Mouse (Mus musculus) intestine, postnatal 0 days (tissue): Measurements from ENCODE around the gene Gcm1. TPM values are rescaled to one million over a fixed set of nuclear protein-coding genes. Genes with fewer than 3 reads are reported as not detected.
"Not testable (repeated sequence)": the region's sequence is repeated elsewhere in the genome, so short reads cannot be mapped to it uniquely, and the experiment has no call there.

ENCODE experiments used
- ATAC-seq: fragments of 200-750 bp; cut with Nextera tagmentation; 2 replicates; pipeline ENCODE4 v1.8.0; 2017; ENCODE audit warnings: mild to moderate bottlenecking, moderate TSS enrichment, moderate library complexity
- H3K27ac ChIP-seq: fragments of 300-500 bp; sonication (generic); 2 replicates; pipeline ENCODE4 v1.5.1; 2014; ENCODE audit warnings: mild to moderate bottlenecking, low read depth, low read length, moderate library complexity
- H3K27me3 ChIP-seq: fragments of 300-500 bp; sonication (generic); replicated peaks from 2 replicates; pipeline ENCODE4 v1.6.1; 2014; ENCODE audit warnings: low read length, mixed read lengths; ENCODE audit not compliant: control insufficient read depth, insufficient read depth
- H3K36me3 ChIP-seq: fragments of 300-500 bp; sonication (generic); 2 replicates; pipeline ENCODE4 v1.6.1; 2014; ENCODE audit warnings: mild to moderate bottlenecking, moderate library complexity; ENCODE audit not compliant: control insufficient read depth, insufficient read depth
- H3K4me1 ChIP-seq: fragments of 300-500 bp; sonication (generic); replicated peaks from 2 replicates; pipeline ENCODE4 v1.6.1; 2014; ENCODE audit warnings: antibody characterized with exemption, low read length, mixed read lengths; ENCODE audit not compliant: control insufficient read depth, insufficient read depth
- H3K4me2 ChIP-seq: fragments of 300-500 bp; sonication (generic); replicated peaks from 2 replicates; pipeline ENCODE4 v1.6.1; 2014; ENCODE audit warnings: low read depth, mild to moderate bottlenecking, moderate library complexity
- H3K4me3 ChIP-seq: fragments of 300-500 bp; sonication (generic); 2 replicates; pipeline ENCODE4 v1.5.1; 2014; ENCODE audit warnings: low read depth, low read length
- H3K9ac ChIP-seq: fragments of 300-500 bp; sonication (generic); 2 replicates; pipeline ENCODE4 v1.6.1; 2014; ENCODE audit warnings: mild to moderate bottlenecking, low read depth, low read length
- H3K9me3 ChIP-seq: fragments of 300-500 bp; sonication (generic); 2 replicates; pipeline ENCODE4 v1.6.1; 2016; ENCODE audit warnings: mixed run types; ENCODE audit not compliant: control insufficient read depth
- CTCF ChIP-seq: sonication (generic); IDR thresholded peaks from 2 replicates; pipeline ENCODE4 v1.5.1; 2016; ENCODE audit warnings: low read depth, mild to moderate bottlenecking, control low read depth, antibody characterized with exemption, moderate library complexity
- WGBS: fragments of 180-500 bp; shearing (Covaris S2); extraction: QIAGEN DNeasy Blood & Tissue Kit; methylation state at CpG from one replicate; pipeline ENCODE4 v1.1.7; 2014; 5-methylcytosine and 5-hydroxymethylcytosine counted together
- polyA plus RNA-seq: library from polyadenylated mRNA; unstranded; fragments of >200 nt; fragmentation: Nextera tagmentation; extraction: Ambion mirVana; gene quantifications from 2 replicates; pipeline ENCODE4 v1.2.1, GENCODE M21; 2015

Gene Gcm1
- polyA plus RNA-seq, 1 experiment from 2014 or later = not detected

DNA sequence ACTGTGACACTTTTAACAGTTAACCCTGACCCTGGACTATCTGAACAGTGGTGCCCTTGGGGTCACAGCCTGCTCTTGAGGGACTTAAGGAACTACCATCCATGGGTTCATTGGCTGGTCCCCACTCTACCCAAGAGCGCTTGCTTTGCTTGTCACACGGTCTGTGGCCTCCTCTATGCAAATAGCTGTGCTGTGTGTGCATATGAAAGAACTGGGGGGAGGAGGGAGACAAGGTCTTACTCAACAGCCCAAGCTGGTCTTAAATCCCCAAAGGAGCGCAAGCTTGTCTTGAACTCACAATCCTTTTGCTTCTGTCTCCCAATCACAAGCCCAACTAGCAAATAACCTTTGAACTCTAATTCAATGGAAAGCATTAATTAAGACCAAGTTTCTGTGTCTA lies 2.6 kb downstream of the Gcm1 start:
- ATAC-seq = no peak
- H3K4me1 ChIP-seq = no peaks in the 10 kb centered on the region
- no peaks in the 10 kb centered on the region for H3K27me3 ChIP-seq
- no peak overlapping the region for H3K4me3 ChIP-seq
- no peaks in the 10 kb centered on the region for H3K9me3 ChIP-seq
- H3K4me2 ChIP-seq = no peak overlapping the region
- no peak overlapping the region for H3K27ac ChIP-seq
- no peak overlapping the region for H3K9ac ChIP-seq
- no peak for TF ChIP-seq CTCF
- WGBS = 84% methylated on average over 3 of the region's 3 CpGs
- no peaks in the 10 kb centered on the region for H3K36me3 ChIP-seq

DNA sequence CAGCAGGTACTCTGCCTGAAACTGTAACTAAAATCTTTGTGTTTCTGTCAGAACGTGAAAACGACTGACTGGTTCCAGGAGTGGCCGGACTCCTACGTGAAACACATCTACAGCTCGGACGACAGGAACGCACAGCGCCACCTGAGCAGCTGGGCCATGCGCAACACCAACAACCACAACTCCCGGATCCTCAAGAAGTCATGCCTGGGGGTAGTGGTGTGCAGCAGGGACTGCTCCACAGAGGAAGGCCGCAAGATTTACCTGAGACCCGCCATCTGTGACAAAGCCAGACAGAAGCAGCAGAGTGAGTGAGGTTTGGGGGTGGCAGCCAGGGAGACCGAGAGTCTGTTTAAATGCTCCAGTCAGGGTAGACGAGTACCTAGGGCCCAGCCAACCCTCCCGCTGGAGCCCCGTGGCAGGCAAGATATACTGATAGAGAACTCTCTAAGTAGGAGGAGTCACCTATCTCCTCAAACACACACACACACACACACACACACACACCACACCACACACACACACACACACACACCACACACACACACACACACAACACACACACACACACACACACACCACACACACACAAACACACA lies 7.9 kb downstream of the Gcm1 start:
- no peaks in the 10 kb centered on the region for H3K9me3 ChIP-seq
- H3K4me1 ChIP-seq = 0 out of 2 replicates have a peak, but pooled peaks cover 3% of the 10 kb centered on the region
- H3K27me3 ChIP-seq = no peaks in the 10 kb centered on the region
- 82% methylated on average over 13 of the region's 16 CpGs for WGBS
- H3K27ac ChIP-seq = no peak overlapping the region
- TF ChIP-seq CTCF = no peak
- no peaks in the 10 kb centered on the region for H3K36me3 ChIP-seq
- no peak overlapping the region for H3K9ac ChIP-seq
- ATAC-seq = no peak
- no peak overlapping the region for H3K4me2 ChIP-seq
- H3K4me3 ChIP-seq = no peak overlapping the region

GRCm38 (mm10) chr9:78062392-78062791 lies 10.7 kb downstream of the Gcm1 start:
- WGBS = 87% methylated on average over 9 of the region's 9 CpGs
- H3K4me1 ChIP-seq = 0 out of 2 replicates have a peak, but pooled peaks cover 3% of the 10 kb centered on the region
- no peak overlapping the region for H3K4me3 ChIP-seq
- no peak overlapping the region for H3K9ac ChIP-seq
- no peak overlapping the region for H3K4me2 ChIP-seq
- no peaks in the 10 kb centered on the region for H3K9me3 ChIP-seq
- H3K27ac ChIP-seq = no peak overlapping the region
- no peaks in the 10 kb centered on the region for H3K36me3 ChIP-seq
- H3K27me3 ChIP-seq = no peaks in the 10 kb centered on the region
- no peak for ATAC-seq
- no peak for TF ChIP-seq CTCF

GRCm38 (mm10) chr9:78064121-78064520 lies 12.4 kb downstream of the Gcm1 start:
- no peak for ATAC-seq
- Histone ChIP-seq H3K27me3 (no peaks in the 10 kb centered on the region), H3K36me3 (no peaks in the 10 kb centered on the region), H3K27ac (no peak overlapping the region), H3K4me3 (no peak overlapping the region), H3K9ac (no peak overlapping the region), H3K4me2 (no peak overlapping the region), H3K4me1 (0 out of 2 replicates have a peak, but pooled peaks cover 3% of the 10 kb centered on the region), H3K9me3 (no peaks in the 10 kb centered on the region)
- no peak for TF ChIP-seq CTCF
- 29% methylated on average over 10 of the region's 10 CpGs for WGBS

GRCm38 (mm10) chr9:78070496-78070895 lies 18.8 kb downstream of the Gcm1 start:
- no peak for TF ChIP-seq CTCF
- no peak overlapping the region for H3K27ac ChIP-seq
- H3K27me3 ChIP-seq = no peaks in the 10 kb centered on the region
- H3K4me2 ChIP-seq = no peak overlapping the region
- H3K36me3 ChIP-seq = no peaks in the 10 kb centered on the region
- WGBS = 71% methylated on average over 5 of the region's 5 CpGs
- H3K9ac ChIP-seq = no peak overlapping the region
- no peaks in the 10 kb centered on the region for H3K4me1 ChIP-seq
- ATAC-seq = no peak
- no peak overlapping the region for H3K4me3 ChIP-seq
- no peaks in the 10 kb centered on the region for H3K9me3 ChIP-seq

DNA sequence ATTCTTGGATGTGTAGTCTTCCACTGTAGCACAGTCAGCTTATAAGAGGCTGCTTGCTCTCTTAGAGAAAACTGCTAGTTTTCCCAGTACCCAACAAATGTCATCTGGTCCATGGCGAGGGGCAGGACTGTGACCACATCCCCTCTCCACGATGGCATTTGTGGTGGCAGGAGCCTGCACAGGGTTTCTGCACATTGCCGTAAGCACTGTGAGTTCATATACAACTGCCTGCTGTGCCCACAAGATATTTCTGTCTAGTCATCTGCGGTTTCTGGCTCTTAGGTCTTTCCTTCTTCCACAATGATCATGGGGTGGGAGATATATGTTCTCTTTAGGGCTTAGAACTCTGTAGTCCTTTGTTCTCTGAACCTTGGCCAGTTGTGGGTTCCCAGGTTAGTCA lies 19.9 kb downstream of the Gcm1 start:
- no peak for ATAC-seq
- H3K27ac ChIP-seq = no peak overlapping the region
- H3K9ac ChIP-seq = no peak overlapping the region
- no peaks in the 10 kb centered on the region for H3K27me3 ChIP-seq
- TF ChIP-seq CTCF = no peak
- no peak overlapping the region for H3K4me3 ChIP-seq
- H3K4me1 ChIP-seq = no peaks in the 10 kb centered on the region
- WGBS = 91% methylated on average over 4 of the region's 4 CpGs
- H3K4me2 ChIP-seq = no peak overlapping the region
- H3K9me3 ChIP-seq = no peaks in the 10 kb centered on the region
- H3K36me3 ChIP-seq = no peaks in the 10 kb centered on the region; the same call in 1 of the 2 replicates

DNA sequence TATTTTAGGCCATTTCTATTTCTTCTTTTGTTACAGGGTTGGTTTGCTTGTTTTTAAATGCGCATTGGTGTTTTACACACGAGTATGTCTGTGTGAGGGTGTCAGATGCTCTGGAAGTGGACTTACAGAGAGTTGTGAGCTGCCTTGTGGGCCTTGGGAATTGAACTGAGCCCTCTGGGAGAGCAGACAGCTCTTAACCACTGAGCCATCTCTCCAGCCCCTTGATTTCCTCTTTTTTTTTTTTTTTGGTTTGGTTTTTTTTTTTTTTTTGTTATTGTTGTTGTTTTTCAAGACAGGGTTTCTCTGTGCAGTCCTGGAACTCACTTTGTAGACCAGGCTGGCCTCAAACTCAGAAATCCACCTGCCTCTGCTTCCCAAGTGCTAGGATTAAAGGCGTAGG lies 21.6 kb downstream of the Gcm1 start:
- H3K27me3 ChIP-seq, H3K9me3 ChIP-seq, H3K36me3 ChIP-seq, H3K4me1 ChIP-seq, H3K4me2 ChIP-seq, H3K9ac ChIP-seq, H3K27ac ChIP-seq, H3K4me3 ChIP-seq, ATAC-seq: not testable (repeated sequence)
- 91% methylated on average over 3 of the region's 3 CpGs for WGBS
